Mouse (Mus musculus): ENCODE data around the gene Accs.

Gene Accs

DNA sequence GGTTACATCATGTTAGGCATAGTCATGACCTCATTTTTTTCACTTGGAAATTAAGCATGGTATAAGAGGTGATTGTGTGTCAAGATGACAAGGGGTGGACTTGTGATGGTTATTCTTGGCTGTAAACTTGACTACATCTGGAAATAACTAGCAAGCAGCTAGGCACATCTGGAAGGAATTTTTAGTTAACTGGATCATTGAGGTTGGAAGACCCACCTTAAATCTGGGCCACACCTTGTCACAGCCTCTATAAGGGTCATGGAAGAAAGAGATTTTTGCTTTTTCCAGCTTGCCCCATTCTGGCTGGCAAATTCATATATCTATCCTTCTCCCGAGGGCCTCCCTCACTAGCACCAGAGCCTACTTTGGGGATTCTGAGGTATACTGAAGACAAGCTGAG lies 1.6 kb upstream of the Accs start:
- DNase-seq, result no peak

DNA sequence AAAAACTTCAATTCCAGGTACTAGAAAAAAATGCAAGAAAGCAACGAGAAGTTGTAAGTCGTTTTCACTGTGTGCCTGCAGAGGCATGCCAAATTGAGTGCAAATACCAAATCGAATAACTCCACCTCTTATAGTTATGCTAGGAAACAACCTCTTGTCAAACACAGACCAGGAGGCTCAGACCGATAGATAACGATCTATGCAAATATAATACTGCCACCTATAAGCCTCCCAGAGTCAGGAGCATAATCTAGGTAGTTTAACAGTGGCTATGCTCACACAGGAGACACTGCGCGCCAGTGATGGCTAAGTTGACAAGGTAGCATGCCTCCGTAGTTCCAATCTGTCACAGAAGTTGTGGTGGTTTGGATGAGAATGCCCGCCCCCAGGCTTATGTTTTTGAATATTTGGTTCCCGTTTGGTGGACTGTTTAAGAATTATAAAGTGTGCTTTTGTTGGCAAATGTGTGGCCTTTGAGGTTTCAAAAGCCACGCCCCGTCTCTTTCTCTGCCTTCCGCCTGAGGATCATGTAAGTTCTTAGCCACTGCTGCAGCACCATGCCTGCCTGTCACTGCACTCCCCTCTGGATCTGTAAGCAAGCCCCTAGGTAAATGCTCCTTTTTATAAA lies 688 bp upstream of the Accs start:
- no peak for DNase-seq

DNA sequence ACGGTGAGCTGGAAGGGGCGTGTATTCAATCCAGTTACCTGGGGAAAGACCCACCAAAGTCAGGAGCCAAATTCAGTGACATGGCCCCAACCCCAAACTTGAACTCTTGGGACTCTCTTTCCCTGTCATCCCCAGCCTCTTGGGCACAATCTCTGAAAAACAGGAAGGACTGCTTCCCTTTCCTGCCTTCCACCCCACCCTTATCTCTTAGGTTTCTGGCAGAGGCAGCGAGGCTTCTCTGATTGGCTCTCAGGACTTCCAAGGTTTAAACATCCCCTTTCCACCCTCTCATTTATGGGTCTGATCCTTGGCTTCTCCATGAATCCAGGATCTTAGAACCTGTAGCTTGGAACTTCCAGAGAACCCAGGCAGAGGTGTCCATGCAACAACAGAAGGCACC lies 8.4 kb downstream of the Accs start:
- DNase-seq, result no peak

DNA sequence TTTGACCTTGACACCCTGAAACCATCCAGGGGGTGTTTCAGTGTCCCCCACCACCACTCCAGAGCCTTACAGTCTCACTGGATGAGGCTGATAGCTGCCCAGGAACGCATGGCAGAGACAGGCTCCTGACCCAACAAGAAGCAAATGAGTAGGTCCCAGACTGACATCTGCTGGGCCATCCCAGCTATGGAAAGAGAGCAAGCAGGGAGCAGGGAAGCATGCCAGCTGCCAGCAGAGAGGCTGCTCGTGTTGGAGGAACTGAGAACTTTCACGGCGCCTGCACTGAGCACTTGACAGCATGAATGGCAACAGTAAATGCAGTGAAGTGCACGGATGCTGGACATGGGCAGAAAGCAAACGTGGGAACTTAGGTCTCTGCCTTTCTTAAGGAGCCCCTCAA lies 9.6 kb downstream of the Accs start:
- DNase-seq, result peak; percentile 50 to 56

DNA sequence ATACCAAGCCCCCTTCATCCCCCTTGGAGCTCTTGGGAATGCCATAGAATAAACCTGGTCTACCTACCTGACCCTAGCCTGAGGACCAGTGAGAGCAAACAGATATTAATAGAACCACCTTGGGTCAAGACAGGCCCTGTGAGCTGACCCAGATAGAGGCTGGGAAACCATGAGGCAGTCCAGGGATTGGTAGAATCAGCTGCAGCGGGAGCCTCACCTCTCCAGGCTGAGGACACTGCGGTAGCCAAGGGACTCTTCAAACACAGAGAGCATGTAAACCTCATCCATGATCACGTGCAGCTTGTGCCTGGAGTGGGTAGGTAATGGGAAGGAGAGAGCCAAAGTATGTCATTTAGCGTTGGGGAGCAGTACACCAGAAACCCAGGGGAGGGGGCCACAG lies 10.8 kb downstream of the Accs start:
- DNase-seq, result no peak

DNA sequence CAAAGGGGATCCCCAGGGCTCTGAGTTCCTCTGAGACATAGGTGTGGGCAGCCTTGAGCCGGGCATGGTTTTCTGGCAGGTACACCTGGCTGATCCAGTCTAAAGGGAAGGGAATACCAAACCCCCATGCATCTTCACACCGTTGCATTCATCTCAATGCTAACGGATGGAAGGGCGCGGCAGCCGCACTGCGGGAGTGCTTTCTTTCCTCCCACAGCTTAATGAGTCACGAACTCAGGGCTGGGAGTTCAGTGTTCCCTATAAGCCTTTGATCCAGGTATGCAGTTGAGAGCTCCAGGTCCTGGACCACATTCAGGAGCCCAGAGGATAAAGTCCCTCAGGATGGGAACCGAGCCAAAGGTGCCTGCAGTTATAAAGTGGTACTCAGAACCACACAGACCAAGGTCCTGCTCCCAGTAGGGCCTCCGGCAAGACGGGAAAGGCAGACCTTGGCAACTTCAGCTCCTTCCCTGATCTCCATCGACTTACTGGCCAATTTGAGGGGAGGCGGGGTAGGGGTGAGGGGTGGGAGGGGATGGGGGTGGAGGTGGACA lies 13.4 kb downstream of the Accs start:
- DNase-seq, result no peak

DNA sequence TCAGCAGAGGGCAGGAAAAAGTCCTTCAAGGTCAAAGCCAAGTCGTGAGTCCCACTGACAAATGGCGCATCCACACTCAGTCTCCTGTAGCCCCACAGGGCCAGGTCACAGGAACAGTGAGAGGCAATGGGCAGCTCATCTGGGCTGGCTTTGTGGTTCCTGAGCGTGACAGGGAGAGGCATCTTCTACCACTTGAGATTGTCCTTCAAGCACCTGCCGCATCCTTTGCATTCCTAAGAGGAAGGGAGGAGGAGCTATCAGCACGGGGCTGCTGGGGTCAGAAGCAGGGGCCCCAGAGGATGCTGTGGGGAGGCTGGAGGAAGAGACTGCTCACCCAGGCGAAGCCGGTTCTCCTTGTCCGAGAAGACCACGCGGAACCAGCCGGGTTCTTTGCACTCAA lies 14.1 kb downstream of the Accs start:
- DNase-seq, result no peak

DNA sequence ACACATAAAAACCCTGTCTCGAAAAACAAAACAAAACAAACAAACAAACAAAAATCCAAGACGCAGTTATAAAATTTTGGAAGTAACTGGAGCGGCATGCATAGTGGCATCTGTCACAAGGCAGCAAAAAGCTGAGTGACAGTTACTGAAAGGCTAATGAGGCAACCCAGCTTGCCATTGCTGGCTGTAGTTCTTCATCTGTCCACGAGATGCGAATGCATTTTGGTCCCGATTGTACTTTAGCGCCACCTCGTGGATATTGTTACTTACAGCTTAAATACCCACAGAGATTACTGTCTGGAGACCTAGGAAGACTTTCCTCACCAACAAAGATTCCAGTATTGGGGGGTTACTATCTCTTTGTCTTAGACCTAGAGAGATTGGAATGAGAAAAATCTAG lies 26.2 kb downstream of the Accs start:
- DNase-seq, result peak; percentile 60 to 82

DNA sequence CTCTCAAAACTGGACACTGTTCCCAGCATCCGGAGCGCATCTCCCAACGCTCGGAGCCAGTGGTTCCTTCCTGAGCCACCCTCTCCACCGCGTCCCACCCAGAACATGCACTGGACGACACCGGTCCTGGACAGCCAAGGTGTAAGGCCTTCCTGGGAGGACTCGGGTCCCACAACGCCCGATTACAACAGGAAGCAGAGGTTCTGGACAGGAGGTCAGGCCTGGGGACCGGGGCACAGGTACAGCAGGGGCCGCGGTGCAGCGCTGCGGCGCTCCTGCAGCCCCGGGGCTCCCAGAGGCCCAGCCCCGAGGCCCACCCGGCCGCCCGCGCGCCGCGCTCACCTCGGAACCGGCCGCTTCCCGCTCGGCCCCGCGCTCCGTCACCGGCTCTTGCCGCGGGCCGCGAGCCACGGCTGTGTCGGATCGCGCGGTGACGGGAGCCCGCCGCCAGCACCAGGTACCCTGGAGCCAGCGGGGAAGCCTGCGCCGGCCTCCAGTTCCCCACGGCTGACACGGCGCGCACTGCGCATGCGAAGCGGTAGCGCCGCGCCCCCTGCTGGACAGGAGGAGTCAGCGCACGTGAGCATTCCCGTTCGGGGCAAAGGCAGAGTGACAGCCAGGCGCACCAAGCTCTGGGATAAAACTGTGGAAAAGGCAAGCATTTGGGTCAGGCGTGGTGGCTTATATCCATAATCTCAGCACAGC lies 27.5 kb downstream of the Accs start, which contains the start of gene Ext2:
Ext2 (minus strand) TSS at position 524 of the 705 bp plus-strand sequence.
- DNase-seq, result peak; percentile 94 to 97

DNA sequence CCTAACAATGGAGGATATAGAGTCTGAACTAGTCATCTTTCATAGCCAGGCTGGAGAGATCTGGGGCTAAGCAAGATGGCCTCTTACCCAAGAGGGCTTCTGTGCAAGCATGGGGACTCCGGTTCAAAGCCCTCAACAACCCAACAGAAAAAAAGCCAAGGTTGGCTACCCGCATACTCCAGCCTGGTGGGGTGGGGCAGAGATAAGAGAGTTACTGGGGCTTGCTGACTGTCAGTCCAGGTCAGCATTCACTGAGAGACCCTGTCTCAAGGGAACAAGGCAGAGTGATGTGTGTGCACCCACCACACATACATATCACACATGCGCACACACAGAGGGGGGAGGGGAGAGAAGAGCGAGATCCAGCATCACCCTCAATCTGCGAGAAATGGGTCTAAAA lies 32.0 kb downstream of the Accs start:
- DNase-seq, result no peak

DNA sequence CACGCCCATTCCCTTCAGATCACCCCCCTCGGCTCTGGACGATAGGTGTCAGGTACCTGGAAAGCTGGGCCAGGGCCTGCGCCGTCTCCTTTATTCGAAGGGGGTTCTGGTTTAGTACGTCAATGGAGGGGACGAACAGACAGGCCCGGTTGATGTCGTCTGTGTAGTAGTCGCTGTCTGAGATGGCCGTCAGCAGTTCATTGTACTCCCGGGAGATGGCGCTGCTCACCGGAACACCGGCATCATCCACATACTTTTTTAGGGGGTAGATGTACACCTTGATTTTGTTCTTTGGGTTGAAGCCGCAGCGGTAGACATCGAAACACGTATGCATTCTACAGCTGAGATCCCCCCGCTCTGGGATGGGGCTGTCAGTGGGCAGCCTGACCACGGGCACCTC lies 36.4 kb downstream of the Accs start:
- DNase-seq, result no peak

DNA sequence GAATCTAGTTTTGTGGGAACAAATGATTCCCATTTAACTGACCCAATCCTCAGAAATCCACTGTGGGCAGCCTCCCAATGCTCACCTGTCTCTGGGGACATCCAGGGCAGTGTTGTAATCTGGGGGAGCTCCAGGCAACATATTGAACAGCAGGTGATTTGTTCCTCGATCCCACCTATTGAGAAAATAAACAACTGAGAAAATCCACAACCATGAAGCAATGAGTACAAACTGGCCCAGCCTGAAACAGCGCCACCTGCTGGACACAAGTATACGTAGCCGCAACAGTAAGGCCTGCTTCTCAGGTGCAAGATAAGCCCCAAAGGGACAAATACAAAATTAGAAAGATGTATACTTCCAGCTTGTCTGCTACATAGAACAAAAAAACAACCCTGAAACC lies 37.9 kb downstream of the Accs start:
- peak; percentile 76 to 83 for DNase-seq

DNA sequence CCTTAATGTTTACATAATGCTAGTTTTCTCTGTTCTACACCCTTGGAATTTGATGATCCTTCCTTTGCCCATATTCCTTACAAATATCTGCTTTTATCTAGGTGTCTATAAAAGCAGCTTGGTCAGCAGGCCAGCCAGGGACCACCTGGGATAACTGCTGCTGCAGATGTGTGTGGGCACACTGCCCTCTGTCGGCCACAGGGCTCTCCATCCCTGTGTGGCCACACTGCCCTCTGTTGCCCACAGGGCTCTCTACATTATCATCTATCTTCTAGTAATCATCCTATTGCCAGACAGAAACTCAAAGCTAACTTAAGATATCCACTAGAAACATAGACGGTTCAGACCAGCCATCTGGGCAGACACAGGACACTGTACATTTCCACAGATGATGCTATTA lies 39.8 kb downstream of the Accs start:
- DNase-seq, result peak; percentile 62 to 64

DNA sequence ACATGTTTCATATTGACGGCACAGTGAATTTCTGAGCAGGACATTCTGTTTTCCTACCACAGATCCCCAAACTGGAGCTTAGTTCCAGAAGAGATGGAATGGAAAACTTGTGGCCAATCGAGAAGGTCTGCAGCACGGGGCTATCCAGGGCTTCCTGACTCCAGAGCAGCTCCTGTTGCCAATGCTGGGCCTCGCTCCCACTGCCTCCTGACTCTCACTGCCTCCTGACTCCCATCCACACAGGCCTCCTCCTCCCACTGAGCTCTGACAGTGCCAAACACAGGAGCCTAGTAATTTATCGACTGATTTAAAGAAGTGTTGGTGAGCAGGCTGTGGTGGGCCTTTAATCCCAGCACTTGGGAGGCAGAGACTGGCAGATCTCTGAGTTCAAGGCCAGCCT lies 41.7 kb downstream of the Accs start:
- peak in 1 of 2 experiments; percentile 42 for DNase-seq

DNA sequence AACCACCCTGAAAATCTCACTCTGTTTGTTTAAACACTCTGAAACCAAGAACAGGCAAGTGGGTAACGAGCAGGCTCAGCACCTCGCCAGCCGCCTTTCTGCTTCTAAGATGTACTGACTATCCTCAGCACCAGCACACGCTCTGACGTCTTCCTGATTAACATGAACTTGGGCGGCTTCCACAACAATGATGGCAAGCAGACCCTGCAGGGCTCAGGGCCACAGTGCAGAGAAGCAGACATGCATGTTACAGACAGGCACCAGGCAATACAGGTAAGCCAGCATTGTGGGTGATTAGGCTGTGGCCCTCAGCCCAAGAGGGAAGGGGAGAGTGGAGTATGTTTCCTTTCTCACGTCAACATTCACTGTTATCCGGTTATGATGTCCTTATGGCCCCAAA lies 42.3 kb downstream of the Accs start:
- DNase-seq, result no peak

DNA sequence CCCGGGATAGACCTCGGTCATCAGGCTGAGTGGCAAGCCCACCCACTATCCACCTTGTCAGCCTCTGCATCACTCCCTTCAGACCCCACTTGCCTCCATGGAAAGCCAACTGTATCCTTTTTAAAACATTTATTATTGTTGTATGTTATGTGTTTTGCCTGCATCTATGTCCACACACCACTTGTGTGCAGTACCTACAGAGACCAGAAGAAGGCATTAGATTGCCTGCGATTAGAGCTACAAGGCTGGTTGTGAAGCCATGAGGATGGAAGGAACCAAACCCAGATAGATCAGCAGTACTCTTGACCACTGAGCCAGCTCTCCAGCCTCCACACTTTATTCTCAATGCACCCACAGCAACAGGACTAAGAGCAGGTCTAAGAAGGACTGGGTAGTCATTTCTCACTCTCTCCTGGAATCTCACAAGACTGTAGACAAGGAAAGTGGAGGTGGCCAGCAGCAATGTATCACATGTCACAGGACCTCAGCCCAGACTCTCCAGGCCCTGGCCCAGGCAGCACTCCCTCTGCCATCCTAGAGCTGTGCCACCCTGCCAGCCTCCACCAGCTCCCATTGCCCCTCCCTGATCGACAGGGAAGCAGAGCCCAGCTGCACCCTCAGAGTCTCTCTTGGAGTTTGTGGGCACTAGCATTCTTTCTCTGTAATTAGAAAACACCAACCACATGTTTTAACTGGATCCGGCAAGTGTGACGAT lies 43.1 kb downstream of the Accs start:
- no peak for DNase-seq

DNA sequence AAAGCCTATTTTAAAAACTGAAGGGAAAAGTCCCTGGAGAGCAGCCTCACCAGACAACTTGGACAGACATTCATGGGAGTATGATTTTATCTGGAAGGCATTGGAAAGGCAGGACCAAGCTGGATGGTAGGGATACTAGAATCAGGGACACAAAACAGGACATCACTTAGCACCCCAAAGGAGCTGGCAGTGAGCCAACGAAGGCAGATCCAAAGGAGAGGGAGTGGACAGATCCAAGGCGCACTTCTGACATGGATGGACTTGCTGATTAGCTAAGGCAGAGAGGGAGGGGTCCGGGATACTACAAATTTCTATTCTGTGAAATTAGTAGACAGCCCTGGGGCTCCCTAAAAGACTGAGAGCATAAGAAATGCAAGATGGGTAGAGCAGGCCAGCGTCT lies 44.2 kb downstream of the Accs start:
- peak in 1 of 2 experiments; percentile 31 for DNase-seq

DNA sequence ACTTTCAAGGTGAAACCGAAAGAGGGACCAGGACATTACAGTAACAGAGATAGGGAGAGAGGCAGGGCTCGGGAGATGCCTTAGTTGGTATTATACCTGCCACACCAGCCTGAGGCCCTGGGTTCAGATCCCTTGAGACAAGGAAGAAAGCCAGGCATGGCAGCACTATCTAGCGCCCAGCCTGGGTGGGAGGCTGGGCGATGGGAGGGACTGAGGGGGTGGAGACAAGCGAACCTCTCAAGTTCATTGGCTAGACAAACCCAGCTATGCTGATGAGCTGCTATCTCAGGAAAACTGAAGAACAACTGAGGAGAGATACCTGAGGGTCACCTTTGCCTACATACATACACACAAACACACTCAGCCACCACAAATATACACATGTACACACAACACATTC lies 44.7 kb downstream of the Accs start:
- no peak for DNase-seq

DNA sequence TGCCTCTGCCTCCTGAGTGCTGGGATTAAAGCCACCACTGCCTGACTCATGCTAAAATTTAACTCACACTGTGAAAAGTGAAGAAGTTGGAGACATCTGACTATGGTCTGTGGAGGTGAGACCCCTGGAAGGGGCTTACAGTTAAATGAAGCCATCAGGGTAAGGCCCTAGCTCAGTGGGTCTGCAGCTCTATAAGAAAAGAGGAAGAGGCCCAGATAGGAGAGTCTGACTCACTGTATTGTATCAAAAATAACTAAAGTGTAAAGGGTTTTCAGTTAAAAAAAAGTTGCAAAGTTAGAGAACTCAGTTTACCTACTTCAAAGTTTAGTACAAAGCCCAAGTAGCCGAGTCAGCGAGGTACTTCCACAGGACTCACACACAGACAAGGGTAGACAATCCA lies 46.8 kb downstream of the Accs start:
- DNase-seq, result no peak

DNA sequence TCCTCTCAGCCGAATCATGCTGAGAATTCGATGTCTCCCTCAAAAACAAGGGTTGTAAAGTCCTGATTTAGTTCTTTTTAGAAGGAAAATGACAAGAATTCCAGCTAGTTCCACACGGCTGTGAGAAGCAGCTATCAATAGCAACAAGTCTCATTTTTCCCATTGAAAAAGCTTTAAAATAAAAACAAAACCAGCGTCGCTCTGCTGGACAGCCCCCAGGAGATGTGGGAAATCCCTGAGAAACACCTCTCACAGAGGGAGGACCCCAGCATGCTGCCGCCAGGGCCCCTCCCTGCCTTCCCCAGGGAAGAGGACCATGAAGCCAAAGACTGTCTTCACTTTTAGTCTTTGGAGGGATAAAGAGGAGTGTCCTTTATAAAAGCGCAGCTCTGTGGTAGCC lies 48.6 kb downstream of the Accs start:
- DNase-seq, result no peak

DNA sequence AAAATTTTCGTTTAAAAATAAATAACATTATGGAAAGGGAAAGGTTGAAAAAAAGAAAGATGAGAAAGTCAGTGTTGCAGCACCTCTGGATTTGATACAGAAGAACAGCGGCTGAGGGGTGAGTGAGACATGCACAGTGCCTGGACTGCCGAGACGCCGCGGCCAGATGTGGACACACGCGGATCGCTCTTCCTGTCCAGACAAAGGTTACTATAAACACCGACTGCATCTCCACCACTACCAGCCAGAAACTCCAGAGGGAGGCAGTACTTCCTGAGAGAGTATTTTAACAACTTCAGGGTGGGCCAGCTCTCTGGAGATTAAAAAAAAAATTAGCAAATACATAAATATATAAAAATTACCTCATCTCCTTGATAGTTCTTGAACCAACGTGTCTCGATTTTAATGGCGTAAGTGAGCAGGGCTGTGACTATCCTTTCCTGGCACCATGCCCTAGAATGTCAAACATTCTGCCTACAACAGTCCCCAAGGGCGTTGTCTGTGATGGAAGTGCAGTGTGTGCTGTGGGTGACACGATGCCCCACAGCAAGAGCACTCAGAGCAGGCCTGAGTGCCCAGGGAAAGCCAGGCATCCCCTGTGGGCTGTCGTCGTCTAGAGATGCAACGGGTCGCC lies 52.5 kb downstream of the Accs start:
- no peak for DNase-seq

DNA sequence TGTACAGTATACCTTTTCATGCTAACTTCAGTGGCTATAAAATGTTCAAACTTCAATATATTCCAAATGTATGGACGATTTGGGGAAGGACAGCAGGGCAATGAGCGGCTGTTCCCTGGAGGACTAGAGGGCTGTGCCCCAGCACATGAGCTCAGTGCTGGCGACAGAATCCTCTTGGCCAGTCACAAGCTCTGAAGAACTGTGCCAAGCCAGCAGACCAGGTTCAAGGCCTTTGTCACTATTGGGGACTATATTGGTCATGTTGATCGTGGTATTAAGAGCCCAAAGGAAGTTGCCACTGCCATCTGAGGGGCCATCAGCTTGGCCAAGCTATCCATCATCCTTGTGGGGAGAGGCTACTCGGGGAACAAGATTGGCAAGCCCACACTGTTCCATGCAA lies 55.4 kb downstream of the Accs start:
- DNase-seq, result no peak
